Mouse (Mus musculus): Measurements from ENCODE around the gene Ctsz. TPM values are rescaled to one million over a fixed set of nuclear protein-coding genes. Genes with fewer than 3 reads are reported as not detected.

The Ctsz gene
- 75.2 and 91.8 TPM in 2 replicates for polyA plus RNA-seq (2012; rRNA removed)

GRCm38 (mm10) chr2:174438737-174439449 lies at the start of gene Ctsz:
Gene Ctsz, minus strand, starts transcription at chr2:174439039.

GRCm38 (mm10) chr2:174472818-174473549 lies 34.1 kb upstream of the Ctsz start, which contains the start of gene Prelid3b:
Gene Prelid3b, minus strand, starts transcription at chr2:174473081.

GRCm38 (mm10) chr2:174463789-174464523 lies 25.1 kb upstream of the Ctsz start, which contains the start of gene Atp5e:
Gene Atp5e, minus strand, starts transcription at chr2:174464105.

GRCm38 (mm10) chr2:174450353-174450752 lies 11.5 kb upstream of the Ctsz start, which contains the start of gene Tubb1:
Gene Tubb1, plus strand, starts transcription at chr2:174450695.

DNA sequence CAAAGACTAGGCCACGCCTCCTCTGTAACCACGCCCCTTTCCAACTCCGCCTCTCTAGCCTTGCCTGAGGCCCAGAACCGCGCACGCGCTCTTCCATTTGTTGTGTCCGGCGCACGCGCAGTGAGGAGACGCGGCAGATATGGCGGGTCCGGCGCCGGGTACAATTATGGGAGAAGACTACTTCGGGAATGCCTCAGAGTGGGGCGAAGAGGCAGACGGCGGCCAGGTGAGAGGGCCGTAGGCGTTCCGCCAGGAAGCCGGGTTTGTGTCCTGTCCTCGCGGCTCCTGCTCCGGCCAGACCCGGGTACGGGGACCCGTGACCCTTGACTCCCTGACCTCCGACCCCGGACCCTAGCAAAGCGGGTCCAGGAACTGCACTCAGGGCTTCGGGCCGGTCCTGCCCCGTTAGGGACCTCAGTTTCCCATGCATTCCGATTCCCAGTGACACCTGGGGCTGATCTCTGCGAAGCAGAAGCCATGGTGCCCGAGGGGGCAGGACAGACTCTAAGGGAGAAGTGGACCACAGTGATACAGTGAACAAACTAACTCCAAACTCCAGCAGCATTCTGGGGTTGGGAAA lies 23.0 kb downstream of the Ctsz start, which contains the start of gene Nelfcd:
TSS of gene Nelfcd (plus strand) at position 74 of the 580 bp plus-strand sequence.

Other genes starting within 250 kb of the Ctsz start
- 1,719 and 2,092 TPM in 2 replicates for gene Gnas, start 154.7 kb downstream of the Ctsz start, polyA plus RNA-seq (2012; rRNA removed)
- gene Gm20721, start 92.3 kb downstream of the Ctsz start, polyA plus RNA-seq (2012; rRNA removed), result 1.2 and 2.6 TPM in 2 replicates
- gene Nelfcd, start 23.2 kb downstream of the Ctsz start, polyA plus RNA-seq (2012; rRNA removed), result 108 and 114 TPM in 2 replicates
- 0.81 and 0.83 TPM in 2 replicates for gene Tubb1, start 11.7 kb upstream of the Ctsz start, polyA plus RNA-seq (2012; rRNA removed)
- 418 and 501 TPM in 2 replicates for gene Atp5e, start 25.1 kb upstream of the Ctsz start, polyA plus RNA-seq (2012; rRNA removed)
- gene Prelid3b, start 34.0 kb upstream of the Ctsz start, polyA plus RNA-seq (2012; rRNA removed), result 84.4 and 92.0 TPM in 2 replicates
- gene Zfp831, start 204.5 kb upstream of the Ctsz start, polyA plus RNA-seq (2012; rRNA removed), result under 0.01 and 0.04 TPM in 2 replicates

Data from central nervous system, embryonic 14 days (tissue).